Mouse (Mus musculus) embryonic fibroblast, embryonic 13.5 days (primary cell): ENCODE measurements around the gene Tnxb. TPM values are rescaled to one million over a fixed set of nuclear protein-coding genes. Genes with fewer than 3 reads are reported as not detected.

Experiments
- H3K27ac ChIP-seq: 2 replicates; pipeline ENCODE4 v1.5.1; 2012; ENCODE audit warnings: low read length, control low read depth, inconsistent platforms; ENCODE audit not compliant: insufficient read depth
- H3K4me1 ChIP-seq: 2 replicates; pipeline ENCODE4 v1.6.1; 2011; ENCODE audit warnings: low read length; ENCODE audit not compliant: control insufficient read depth, insufficient read depth
- H3K4me3 ChIP-seq: 2 replicates; pipeline ENCODE4 v1.5.1; 2011; ENCODE audit warnings: mild to moderate bottlenecking, control low read depth, low read length; ENCODE audit not compliant: insufficient read depth
- CTCF ChIP-seq: IDR thresholded peaks from 2 replicates; pipeline ENCODE4 v1.5.1; 2011; ENCODE audit warnings: mild to moderate bottlenecking, control low read depth, low read length, moderate library complexity, borderline replicate concordance; ENCODE audit not compliant: insufficient read depth
- POLR2A ChIP-seq: IDR thresholded peaks from 2 replicates; pipeline ENCODE4 v1.6.1; 2011; ENCODE audit warnings: low read depth, mild to moderate bottlenecking, control low read depth, low read length, moderate library complexity
- polyA plus RNA-seq: library from polyadenylated mRNA; stranded (reverse); fragments of >200 nt; gene quantifications from 2 replicates; pipeline ENCODE4 v1.2.4, GENCODE M21; 2011; ENCODE audit warnings: low read depth; ENCODE audit not compliant: missing spikeins, insufficient read length

Gene Tnxb
- polyA plus RNA-seq, 1 experiment, result 0.19 TPM

GRCm38 (mm10) chr17:34658145-34658544, 12.2 kb upstream of the Tnxb start:
- Histone ChIP-seq H3K4me1 (peaks cover 3% of the 10 kb centered on the region; the same call in 1 of the 2 replicates), H3K27ac (no peak overlapping the region), H3K4me3 (no peak overlapping the region)
- TF ChIP-seq POLR2A, result no peak
- TF ChIP-seq CTCF, result no peak

- Histone ChIP-seq H3K4me1 (peaks cover 3% of the 10 kb centered on the region; the same call in 1 of the 2 replicates), H3K4me3 (no peak overlapping the region), H3K27ac (no peak overlapping the region)
- TF ChIP-seq CTCF (no peak), POLR2A (no peak)
Observed at GRCm38 (mm10) chr17:34658591-34658990, 11.7 kb upstream of the Tnxb start.

DNA sequence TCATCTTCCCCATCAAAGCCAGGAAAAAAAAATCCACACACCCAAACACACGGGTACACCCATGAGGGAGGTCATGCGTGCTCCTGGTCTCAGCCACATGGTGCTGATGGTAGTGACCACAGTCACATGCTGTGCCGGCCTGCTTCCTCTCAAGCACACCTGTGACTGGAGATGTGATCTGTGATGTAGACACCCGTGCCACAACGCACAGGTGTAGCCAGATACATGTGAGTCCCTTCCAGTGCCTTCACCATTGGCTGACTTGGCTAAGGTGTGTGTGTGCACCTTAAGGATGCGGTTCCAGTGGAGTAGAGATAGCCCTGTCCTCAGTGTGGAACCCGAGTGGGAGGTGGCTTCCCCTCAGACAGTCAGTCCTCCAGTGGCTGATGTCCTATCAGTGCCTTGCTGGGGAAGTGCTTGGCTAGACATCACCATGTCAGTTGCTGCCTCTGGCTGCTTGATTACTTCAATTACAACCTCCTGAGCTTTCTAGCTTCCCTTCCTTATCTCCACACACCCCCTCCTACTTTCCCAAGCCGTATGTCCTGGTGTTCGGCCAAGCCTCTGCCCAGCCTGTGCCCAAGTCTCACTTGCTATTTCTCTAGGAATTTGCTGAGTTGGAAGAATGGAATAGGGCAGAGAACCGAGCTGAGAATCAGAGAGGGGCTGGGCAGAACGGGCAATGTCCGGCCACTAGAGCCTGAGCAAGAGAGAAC, 11.0 kb upstream of the Tnxb start:
- H3K4me1 ChIP-seq, result peaks cover 3% of the 10 kb centered on the region; the same call in 1 of the 2 replicates
- no peak overlapping the region for H3K27ac ChIP-seq
- TF ChIP-seq CTCF, result no peak
- no peak for TF ChIP-seq POLR2A

GRCm38 (mm10) chr17:34659897-34660214, 10.5 kb upstream of the Tnxb start:
- TF ChIP-seq CTCF (no peak), POLR2A (no peak)
- Histone ChIP-seq H3K27ac (no peak overlapping the region), H3K4me3 (no peak overlapping the region), H3K4me1 (peaks cover 3% of the 10 kb centered on the region; the same call in 1 of the 2 replicates)

More for the DNA sequence above, 11.0 kb upstream of the Tnxb start:
- H3K4me3 ChIP-seq, result no peak overlapping the region

DNA sequence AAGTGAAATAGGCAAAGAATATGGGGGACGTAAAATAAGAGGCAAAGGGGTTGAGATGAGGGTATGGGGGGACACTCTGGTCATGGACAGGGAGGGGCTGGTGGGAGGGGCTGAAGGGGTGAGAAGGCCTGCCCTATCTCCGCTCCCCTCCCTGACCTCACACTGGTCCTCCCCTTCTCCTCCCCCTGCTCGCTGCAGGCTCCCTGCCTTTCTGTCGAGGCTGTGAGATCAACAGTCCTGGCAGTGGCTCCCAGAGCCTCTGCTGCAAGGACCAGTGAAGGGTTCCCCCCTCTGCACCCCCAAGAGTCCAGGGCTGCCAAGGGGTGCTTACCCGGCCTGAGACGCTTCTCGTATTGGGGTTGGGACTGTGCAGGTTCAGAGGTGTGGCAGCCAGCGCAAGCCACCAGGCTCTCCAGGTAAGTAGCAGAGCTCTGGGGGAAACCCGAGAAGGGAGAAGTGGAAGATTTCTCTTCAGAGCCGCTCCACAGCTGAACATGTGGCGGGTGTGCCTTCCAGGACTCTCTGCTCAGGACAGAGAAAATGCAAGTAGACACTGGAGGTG, 10.0 kb upstream of the Tnxb start:
- no peak for TF ChIP-seq CTCF
- TF ChIP-seq POLR2A, result no peak
- peaks cover 3% of the 10 kb centered on the region; the same call in 1 of the 2 replicates for H3K4me1 ChIP-seq
- no peak overlapping the region for H3K4me3 ChIP-seq

GRCm38 (mm10) chr17:34661121-34661591, 9.2 kb upstream of the Tnxb start:
- TF ChIP-seq POLR2A (no peak), CTCF (no peak)
- Histone ChIP-seq H3K4me3 (no peak overlapping the region), H3K27ac (no peak overlapping the region), H3K4me1 (no peaks in the 10 kb centered on the region)

More for the DNA sequence above, 10.0 kb upstream of the Tnxb start:
- no peak overlapping the region for H3K27ac ChIP-seq

DNA sequence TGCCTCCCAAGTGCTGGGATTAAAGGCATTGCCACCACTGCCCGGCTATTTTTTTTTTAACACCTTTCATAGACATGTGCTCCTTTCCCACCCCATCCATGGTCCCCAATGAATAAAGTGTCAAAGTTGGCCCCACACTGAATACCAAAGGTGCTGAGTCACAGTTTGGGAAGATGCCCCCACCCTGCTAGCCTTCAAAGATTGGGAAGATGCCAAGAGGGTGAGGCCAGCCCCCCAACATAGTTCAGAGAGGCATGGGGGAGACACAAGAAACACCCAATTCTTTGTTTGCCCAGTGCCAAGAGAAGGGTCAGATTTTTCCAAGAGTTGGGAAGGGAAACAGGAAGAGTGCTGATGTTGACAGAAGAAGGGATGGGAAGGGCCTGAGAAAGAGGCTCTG, 7.9 kb upstream of the Tnxb start:
- H3K4me1 ChIP-seq, result no peaks in the 10 kb centered on the region
- TF ChIP-seq CTCF (no peak), POLR2A (no peak)
- no peak overlapping the region for H3K4me3 ChIP-seq
- no peak overlapping the region for H3K27ac ChIP-seq

GRCm38 (mm10) chr17:34662978-34663377, 7.4 kb upstream of the Tnxb start:
- no peaks in the 10 kb centered on the region for H3K4me1 ChIP-seq
- H3K4me3 ChIP-seq, result no peak overlapping the region
- TF ChIP-seq POLR2A (no peak), CTCF (no peak)
- H3K27ac ChIP-seq, result no peak overlapping the region

DNA sequence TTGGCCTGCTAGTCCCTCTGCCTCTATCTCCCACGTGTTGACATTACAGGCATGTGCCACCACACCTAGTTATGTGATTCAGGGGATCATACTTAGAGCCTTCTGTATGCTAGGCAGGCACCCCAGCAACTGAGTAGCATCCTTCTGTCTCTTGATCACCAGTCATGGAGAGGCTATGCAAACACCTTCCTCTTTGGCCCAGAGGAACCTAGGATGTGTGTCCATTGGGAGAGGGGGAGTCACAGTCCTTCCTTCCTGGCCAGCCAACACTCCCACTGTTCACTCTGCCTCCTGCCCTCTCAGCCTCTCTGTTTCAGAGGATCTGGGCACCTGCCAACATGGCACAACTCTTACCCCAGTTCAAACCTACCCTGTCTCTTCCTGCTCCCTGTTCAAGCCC, 6.8 kb upstream of the Tnxb start:
- H3K27ac ChIP-seq, result no peak overlapping the region
- H3K4me1 ChIP-seq, result no peaks in the 10 kb centered on the region
- no peak overlapping the region for H3K4me3 ChIP-seq
- TF ChIP-seq CTCF (no peak), POLR2A (no peak)

DNA sequence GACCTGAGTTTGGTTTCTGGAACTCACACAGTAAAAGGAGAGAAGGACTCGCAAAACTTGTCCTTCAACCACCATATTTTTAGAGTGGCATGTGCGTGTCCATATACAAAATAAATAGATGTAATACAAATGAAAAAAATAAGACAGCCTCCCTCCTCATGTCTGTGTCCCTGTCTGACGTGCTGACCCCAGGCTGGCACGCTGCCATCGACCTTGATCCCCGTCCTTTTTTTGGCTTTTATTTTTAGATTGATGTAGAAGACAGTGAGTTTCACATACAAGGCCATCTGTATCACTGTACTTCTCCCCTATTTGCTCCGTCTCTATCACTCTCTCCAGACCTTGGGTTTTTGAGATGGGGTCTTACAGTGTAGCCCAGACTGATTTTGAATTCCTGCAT, 5.9 kb upstream of the Tnxb start:
- Histone ChIP-seq H3K4me1 (no peaks in the 10 kb centered on the region), H3K4me3 (no peak overlapping the region), H3K27ac (no peak overlapping the region)
- TF ChIP-seq CTCF (no peak), POLR2A (no peak)
